Mouse (Mus musculus) limb, embryonic 11.5 days (tissue): ENCODE measurements around the gene Scgb1b30. TPM values are rescaled to one million over a fixed set of nuclear protein-coding genes. Genes with fewer than 3 reads are reported as not detected.
A peak's percentile ranks its signal among the peaks of the same experiment; 100 is the strongest.
"Not testable (repeated sequence)": the region's sequence is repeated elsewhere in the genome, so short reads cannot be mapped to it uniquely, and the experiment has no call there.

ENCODE experiments used
- ATAC-seq: fragments of 200-750 bp; cut with Nextera tagmentation; 2 replicates; pipeline ENCODE4 v1.8.0; 2017; ENCODE audit warnings: low read depth; ENCODE audit not compliant: insufficient number of reproducible peaks, low FRiP score, low TSS enrichment
- DNase-seq: peaks from one replicate; pipeline ENCODE4 v3.0.0-alpha.2; 2015; ENCODE audit warnings: low spot score
- H3K27ac ChIP-seq: fragments of 300-500 bp; sonication (generic); replicated peaks from 2 replicates; pipeline ENCODE4 v1.5.1; 2014; ENCODE audit warnings: low read depth, mild to moderate bottlenecking, low read length
- H3K27me3 ChIP-seq: fragments of 300-500 bp; sonication (generic); 2 replicates; pipeline ENCODE4 v1.6.1; 2014; ENCODE audit warnings: mild to moderate bottlenecking, low read length, mixed read lengths; ENCODE audit not compliant: control insufficient read depth, insufficient read depth
- H3K36me3 ChIP-seq: fragments of 300-500 bp; sonication (generic); 2 replicates; pipeline ENCODE4 v1.6.1; 2014; ENCODE audit warnings: mild to moderate bottlenecking, low read length, moderate library complexity, mixed read lengths; ENCODE audit not compliant: control insufficient read depth, insufficient read depth
- H3K4me1 ChIP-seq: fragments of 300-500 bp; sonication (generic); 2 replicates; pipeline ENCODE4 v1.6.1; 2014; ENCODE audit warnings: low read length, mixed read lengths; ENCODE audit not compliant: control insufficient read depth, insufficient read depth
- H3K4me2 ChIP-seq: fragments of 300-500 bp; sonication (generic); 2 replicates; pipeline ENCODE4 v1.6.1; 2014; ENCODE audit warnings: low read depth, mild to moderate bottlenecking, moderate library complexity; ENCODE audit not compliant: severe bottlenecking
- H3K4me3 ChIP-seq: fragments of 300-500 bp; sonication (generic); 2 replicates; pipeline ENCODE4 v1.5.1; 2014; ENCODE audit warnings: low read depth, low read length
- H3K9ac ChIP-seq: fragments of 300-500 bp; sonication (generic); 2 replicates; pipeline ENCODE4 v1.6.1; 2014; ENCODE audit warnings: mild to moderate bottlenecking, low read length
- H3K9me3 ChIP-seq: fragments of 300-500 bp; sonication (generic); 2 replicates; pipeline ENCODE4 v1.6.1; 2016; ENCODE audit warnings: low read length; ENCODE audit not compliant: control insufficient read depth
- WGBS: fragments of 180-500 bp; shearing (Covaris S2); extraction: QIAGEN DNeasy Blood & Tissue Kit; methylation state at CpG from one replicate; pipeline ENCODE4 v1.1.7; 2014; 5-methylcytosine and 5-hydroxymethylcytosine counted together
- polyA plus RNA-seq: library from polyadenylated mRNA; unstranded; fragments of >200 nt; fragmentation: Nextera tagmentation; extraction: Ambion mirVana; gene quantifications from 2 replicates; pipeline ENCODE4 v1.2.1, GENCODE M21; 2014

The Scgb1b30 gene
- not detected in 2 replicates for polyA plus RNA-seq

- Histone ChIP-seq H3K4me2 (no peak within 1 kb of the TSS), H3K27ac (no peak within 1 kb of the TSS), H3K9ac (no peak within 1 kb of the TSS), H3K36me3 (no peaks in the 10 kb centered on the region), H3K4me3 (no peak within 1 kb of the TSS), H3K9me3 (peaks cover 4% of the 10 kb centered on the region), H3K27me3 (no peaks in the 10 kb centered on the region), H3K4me1 (no peaks in the 10 kb centered on the region)
- no peak for DNase-seq
- ATAC-seq = no peak
- 78% methylated on average over 3 of the region's 3 CpGs for WGBS
Observed at GRCm38 (mm10) chr7:34094911-34095481, at the start of gene Scgb1b30. Scgb1b30 (plus strand) TSS chr7:34095431.

GRCm38 (mm10) chr7:34068132-34068531 lies 27.1 kb upstream of the Scgb1b30 start:
- H3K27me3 ChIP-seq, H3K27ac ChIP-seq, H3K9ac ChIP-seq, H3K4me2 ChIP-seq, H3K9me3 ChIP-seq, DNase-seq, ATAC-seq, H3K4me1 ChIP-seq, H3K36me3 ChIP-seq, H3K4me3 ChIP-seq: not testable (repeated sequence)
- WGBS = 77% methylated on average over 5 of the region's 5 CpGs

DNA sequence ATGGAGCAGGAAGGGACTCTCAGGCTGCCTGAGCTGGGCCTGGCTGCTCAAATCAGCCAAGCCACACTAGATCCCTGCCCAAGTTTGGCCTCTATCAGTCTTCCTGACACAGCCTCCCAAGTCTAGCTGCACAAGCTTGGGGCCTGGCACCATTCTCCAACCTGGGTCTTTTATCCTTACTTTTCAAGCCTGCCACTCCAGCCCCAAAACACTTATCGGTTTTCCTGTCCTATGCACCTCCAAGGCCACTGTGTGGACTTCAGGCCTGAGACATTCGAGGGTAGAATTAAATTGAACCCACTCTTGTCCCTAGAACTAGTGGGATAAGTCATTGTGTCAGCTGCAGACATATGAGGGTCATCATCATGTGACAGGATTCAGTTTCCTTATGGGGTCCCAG lies 4.8 kb downstream of the Scgb1b30 start:
- H3K4me2 ChIP-seq = no peak overlapping the region
- ATAC-seq (no peak), DNase-seq (peak; percentile 5)
- H3K36me3 ChIP-seq = no peaks in the 10 kb centered on the region
- no peaks in the 10 kb centered on the region for H3K4me1 ChIP-seq
- H3K9me3 ChIP-seq = peaks cover 4% of the 10 kb centered on the region
- H3K27ac ChIP-seq = no peak overlapping the region
- no peak overlapping the region for H3K4me3 ChIP-seq
- no peaks in the 10 kb centered on the region for H3K27me3 ChIP-seq
- 84% methylated on average over 2 of the region's 2 CpGs for WGBS
- H3K9ac ChIP-seq = no peak overlapping the region

DNA sequence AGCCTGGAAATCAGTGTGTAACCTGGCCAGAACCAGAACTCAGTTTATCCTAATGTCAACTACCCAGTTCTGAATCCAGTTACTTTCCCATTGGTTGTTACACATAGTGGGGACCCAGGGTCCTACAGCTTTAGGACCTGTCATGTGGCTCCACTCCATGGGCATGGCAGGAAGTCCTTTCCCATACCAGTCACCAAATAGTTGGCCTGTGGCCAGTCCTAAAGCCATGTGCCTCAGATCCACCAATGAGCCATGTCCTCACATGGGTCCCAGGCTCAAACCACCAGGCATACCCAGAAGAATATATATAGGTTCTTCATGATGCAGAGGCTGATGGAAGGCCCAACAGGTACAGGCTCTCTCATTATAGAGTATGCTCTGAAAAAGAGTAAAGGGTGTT lies 6.0 kb downstream of the Scgb1b30 start:
- H3K9me3 ChIP-seq = no peaks in the 10 kb centered on the region; the same call in 1 of the 2 replicates
- no peak overlapping the region for H3K4me2 ChIP-seq
- DNase-seq (peak; percentile 11), ATAC-seq (no peak)
- no peaks in the 10 kb centered on the region for H3K4me1 ChIP-seq
- no peak overlapping the region for H3K9ac ChIP-seq
- no peaks in the 10 kb centered on the region for H3K36me3 ChIP-seq
- H3K4me3 ChIP-seq = no peak overlapping the region
- no peaks in the 10 kb centered on the region for H3K27me3 ChIP-seq
- H3K27ac ChIP-seq = no peak overlapping the region

- Histone ChIP-seq H3K4me2 (no peak overlapping the region), H3K4me1 (no peaks in the 10 kb centered on the region), H3K27me3 (no peaks in the 10 kb centered on the region), H3K4me3 (no peak overlapping the region), H3K9me3 (no peaks in the 10 kb centered on the region), H3K27ac (no peak overlapping the region), H3K36me3 (0 out of 2 replicates have a peak, but pooled peaks cover 3% of the 10 kb centered on the region), H3K9ac (no peak overlapping the region)
- ATAC-seq (no peak), DNase-seq (no peak)
- WGBS = 88% methylated on average over 5 of the region's 5 CpGs
Observed at GRCm38 (mm10) chr7:34109190-34109589, 14.0 kb downstream of the Scgb1b30 start.

GRCm38 (mm10) chr7:34116601-34117000 lies 21.4 kb downstream of the Scgb1b30 start:
- ATAC-seq (no peak), DNase-seq (no peak)
- Histone ChIP-seq H3K27ac (no peak overlapping the region), H3K9me3 (no peaks in the 10 kb centered on the region), H3K4me3 (no peak overlapping the region), H3K9ac (no peak overlapping the region), H3K4me1 (no peaks in the 10 kb centered on the region), H3K36me3 (peaks cover 13% of the 10 kb centered on the region), H3K4me2 (no peak overlapping the region), H3K27me3 (no peaks in the 10 kb centered on the region)
- 93% methylated on average over 3 of the region's 3 CpGs for WGBS

GRCm38 (mm10) chr7:34120636-34121035 lies 25.4 kb downstream of the Scgb1b30 start:
- WGBS = 59% methylated on average over 1 of the region's 1 CpGs
- H3K9me3 ChIP-seq, H3K27ac ChIP-seq, H3K27me3 ChIP-seq, H3K4me3 ChIP-seq, H3K9ac ChIP-seq, DNase-seq, H3K36me3 ChIP-seq, ATAC-seq, H3K4me1 ChIP-seq, H3K4me2 ChIP-seq: not testable (repeated sequence)

GRCm38 (mm10) chr7:34122987-34123720 lies 27.9 kb downstream of the Scgb1b30 start:
- Histone ChIP-seq H3K27ac (no peak overlapping the region), H3K9ac (no peak overlapping the region), H3K4me1 (no peaks in the 10 kb centered on the region), H3K27me3 (no peaks in the 10 kb centered on the region), H3K9me3 (0 out of 2 replicates have a peak, but pooled peaks cover 3% of the 10 kb centered on the region), H3K4me3 (no peak overlapping the region), H3K4me2 (no peak overlapping the region), H3K36me3 (peaks cover 9% of the 10 kb centered on the region)
- 90% methylated on average over 6 of the region's 6 CpGs for WGBS
- DNase-seq (no peak), ATAC-seq (no peak)
